Mouse (Mus musculus) kidney, postnatal 25 days (tissue): ENCODE data around the gene Atf6b.

Experiments used
- DNase-seq, 2 experiments: peaks; one replicate each; pipeline ENCODE4 v3.0.0; 2021; ENCODE audit warnings: mixed read lengths in 2 of 2

Gene Atf6b

DNA sequence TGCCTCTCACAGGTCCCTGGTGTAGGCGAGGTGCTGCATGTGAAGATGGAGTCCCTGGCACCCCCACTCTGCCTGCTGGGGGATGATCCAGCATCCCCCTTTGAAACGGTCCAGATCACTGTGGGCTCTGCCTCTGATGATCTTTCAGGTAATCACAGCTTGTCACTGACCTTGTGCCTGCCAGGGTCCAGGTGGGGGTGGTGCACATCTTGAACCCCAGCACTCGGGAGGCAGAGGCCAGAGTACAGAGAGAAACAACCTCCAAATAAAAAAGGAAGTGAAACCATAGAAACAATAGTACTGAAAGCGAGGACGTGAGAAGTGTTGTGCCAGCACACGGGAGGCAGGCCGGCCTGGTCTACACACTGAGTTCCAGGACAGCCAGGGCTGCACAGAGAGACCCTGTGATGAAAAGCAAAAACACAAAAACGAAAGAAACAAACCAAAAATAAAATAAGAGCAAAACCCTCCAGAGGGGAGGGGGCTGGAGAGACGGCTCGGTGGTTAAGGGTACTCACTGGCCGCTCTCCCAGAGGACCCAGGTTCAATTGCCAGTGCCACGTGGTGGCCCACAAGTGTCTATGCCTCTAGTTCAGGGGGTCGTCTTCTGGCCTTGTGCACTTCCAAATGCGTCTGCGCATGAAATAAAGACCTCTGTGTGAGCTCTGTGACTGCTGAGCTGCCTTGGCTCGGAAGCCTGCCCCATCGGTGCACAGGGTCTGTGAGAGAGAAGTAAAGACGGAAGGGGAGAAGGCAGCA lies 2.3 kb downstream of the Atf6b start:
- DNase-seq, result no peak

- no peak for DNase-seq
Measured at GRCm38 (mm10) chr17:34650781-34651180, 3.8 kb downstream of the Atf6b start.

- peak; percentile 64 to 75 for DNase-seq
Measured at GRCm38 (mm10) chr17:34651507-34652221, 4.7 kb downstream of the Atf6b start.

DNA sequence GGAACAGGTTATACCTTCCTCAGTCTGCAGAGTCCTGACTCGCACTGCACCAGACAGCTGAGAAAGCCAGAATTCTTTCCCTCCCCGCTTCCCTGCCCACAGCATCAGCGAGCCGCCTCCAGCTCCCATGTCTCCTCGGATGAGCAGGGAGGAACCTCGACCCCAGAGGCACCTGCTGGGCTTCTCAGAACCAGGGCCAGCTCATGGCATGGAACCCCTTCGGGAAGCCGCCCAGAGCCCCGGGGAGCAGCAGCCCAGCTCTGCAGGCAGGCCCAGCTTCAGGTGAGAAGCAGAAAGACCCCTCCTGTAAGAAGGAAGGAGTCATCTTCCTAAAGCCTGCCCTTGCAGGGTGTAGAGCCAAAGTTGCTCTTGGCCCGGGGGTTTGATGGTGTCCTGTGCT lies 5.6 kb downstream of the Atf6b start:
- DNase-seq, result no peak

DNA sequence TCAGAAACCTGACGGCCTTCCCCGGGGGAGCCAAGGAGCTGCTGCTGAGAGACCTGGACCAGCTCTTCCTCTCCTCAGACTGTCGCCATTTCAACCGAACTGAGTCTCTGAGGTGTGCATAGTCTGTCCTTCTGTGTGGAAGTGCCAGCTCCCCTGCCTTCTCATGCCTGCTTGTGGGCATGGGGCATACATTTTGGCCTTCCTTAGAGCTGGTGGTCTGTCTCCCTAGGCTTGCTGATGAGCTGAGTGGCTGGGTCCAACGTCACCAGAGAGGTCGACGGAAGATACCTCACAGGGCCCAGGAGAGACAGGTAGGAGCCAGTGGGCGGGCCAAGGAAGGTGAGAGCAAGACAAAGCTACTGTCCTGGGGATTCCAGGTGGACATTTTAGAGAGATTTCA lies 6.0 kb downstream of the Atf6b start:
- DNase-seq, result no peak

DNA sequence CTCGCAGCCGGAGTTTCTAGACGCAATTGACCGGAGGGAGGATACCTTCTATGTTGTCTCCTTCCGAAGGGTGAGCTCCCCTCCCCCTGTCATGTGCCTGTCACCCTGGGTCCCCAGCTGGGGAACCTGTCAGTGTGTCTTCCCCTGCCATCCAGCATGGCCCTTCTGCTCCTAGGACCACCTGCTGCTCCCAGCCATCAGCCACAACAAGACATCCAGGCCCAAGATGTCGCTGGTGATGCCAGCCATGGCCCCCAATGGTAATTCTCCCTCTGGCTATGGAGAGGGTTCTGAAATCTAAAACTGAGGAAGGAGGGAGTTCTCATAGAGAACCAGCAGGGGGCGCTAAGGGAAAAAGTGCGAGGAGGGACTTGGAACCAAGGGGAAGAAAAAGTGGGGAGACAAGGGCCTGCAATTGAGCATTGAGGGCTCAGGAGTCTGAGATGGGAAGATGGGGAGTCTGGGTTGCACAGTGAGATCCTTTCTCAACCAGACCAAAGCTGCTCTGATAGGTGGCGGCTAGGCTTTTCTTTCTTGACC lies 6.9 kb downstream of the Atf6b start:
- DNase-seq, result peak in 1 of 2 experiments; percentile 77

- no peak for DNase-seq
Measured at GRCm38 (mm10) chr17:34654392-34654791, 7.4 kb downstream of the Atf6b start.

DNA sequence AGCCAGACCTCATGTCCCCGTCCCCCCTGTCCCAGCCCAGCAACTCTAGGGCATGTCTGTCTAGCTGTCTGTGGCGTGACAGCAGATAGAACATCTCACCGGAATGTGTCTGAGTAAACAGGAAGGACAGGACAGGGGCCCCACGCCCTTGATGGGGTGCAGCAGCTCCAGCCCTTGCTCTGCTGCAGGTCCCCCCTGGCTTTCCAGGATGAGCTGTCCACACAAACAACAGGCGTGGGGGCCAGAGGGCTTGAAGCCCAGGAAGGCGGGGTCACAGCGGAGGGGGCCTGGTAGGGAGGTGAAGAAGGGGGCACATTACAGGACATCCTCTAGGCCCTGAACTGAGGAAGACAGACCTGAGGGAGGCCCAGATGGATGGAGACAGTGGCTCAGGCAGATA lies 8.2 kb downstream of the Atf6b start:
- peak; percentile 76 to 92 for DNase-seq

- DNase-seq, result peak; percentile 87 to 96
Measured at GRCm38 (mm10) chr17:34655581-34655991, 8.6 kb downstream of the Atf6b start.

- DNase-seq, result no peak
Measured at GRCm38 (mm10) chr17:34656666-34657065, 9.7 kb downstream of the Atf6b start.

DNA sequence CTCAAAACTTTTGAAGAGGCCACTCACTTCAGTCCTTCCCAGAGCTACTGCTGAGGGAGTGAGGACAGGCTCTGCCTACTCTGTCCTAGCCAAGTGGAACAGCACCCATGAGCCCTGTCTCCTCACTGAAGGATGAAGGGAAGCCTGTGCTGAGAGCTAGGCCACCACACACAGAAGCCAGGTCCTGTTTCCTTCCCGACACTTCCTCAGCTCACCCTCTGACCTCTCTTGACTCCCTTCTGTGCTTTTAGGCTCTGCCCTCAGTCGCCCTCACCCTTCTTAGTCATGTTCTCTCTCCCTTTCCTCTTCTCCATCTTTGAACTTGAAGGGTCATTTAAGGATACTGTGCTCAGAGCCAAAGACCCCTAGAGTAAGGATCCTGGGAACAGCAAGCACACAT lies 10.3 kb downstream of the Atf6b start:
- no peak for DNase-seq

GRCm38 (mm10) chr17:34658145-34658544 lies 11.2 kb downstream of the Atf6b start:
- DNase-seq, result no peak

DNA sequence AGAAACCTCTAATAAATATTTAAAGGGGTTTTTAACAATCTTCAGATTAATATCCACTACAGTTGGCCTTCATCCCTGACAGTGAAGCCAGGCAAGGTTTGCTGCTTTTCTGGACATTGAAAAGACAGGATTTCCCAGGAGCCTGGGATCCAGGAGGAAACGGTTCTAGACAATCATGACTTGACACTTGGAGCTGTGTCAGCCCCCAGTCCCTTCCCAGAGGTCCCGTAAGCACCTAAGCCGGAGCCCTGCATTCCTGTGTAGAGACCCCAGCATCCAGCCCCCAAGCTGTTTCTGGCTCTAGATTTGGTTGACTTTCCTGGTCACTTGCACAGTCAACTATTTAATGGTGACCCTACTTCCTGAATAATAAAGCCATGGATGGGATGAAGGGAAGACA lies 11.6 kb downstream of the Atf6b start:
- DNase-seq, result no peak

- peak; percentile 42 to 71 for DNase-seq
Measured at GRCm38 (mm10) chr17:34659181-34659896, 12.4 kb downstream of the Atf6b start.

DNA sequence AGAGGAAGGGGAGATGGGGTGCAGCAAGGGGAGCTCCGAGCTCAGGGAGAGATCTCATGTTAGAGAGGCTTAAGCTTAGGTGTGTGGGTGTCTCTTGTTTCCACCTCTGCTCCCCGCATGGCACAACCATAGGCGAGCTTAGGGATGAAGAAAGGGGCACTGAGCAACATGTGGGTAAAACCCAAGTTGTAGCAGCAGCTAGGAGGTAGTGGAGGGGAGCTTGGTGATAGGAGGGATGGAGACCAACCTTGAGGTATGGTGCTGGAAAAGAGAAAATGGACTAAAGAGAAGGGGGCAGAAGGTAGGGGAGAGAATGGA lies 12.9 kb downstream of the Atf6b start:
- no peak for DNase-seq

GRCm38 (mm10) chr17:34660259-34660820 lies 13.4 kb downstream of the Atf6b start:
- DNase-seq, result peak in 1 of 2 experiments; percentile 70

GRCm38 (mm10) chr17:34661121-34661591 lies 14.2 kb downstream of the Atf6b start:
- DNase-seq, result peak; percentile 80 to 90

GRCm38 (mm10) chr17:34662468-34662867 lies 15.5 kb downstream of the Atf6b start:
- no peak for DNase-seq

DNA sequence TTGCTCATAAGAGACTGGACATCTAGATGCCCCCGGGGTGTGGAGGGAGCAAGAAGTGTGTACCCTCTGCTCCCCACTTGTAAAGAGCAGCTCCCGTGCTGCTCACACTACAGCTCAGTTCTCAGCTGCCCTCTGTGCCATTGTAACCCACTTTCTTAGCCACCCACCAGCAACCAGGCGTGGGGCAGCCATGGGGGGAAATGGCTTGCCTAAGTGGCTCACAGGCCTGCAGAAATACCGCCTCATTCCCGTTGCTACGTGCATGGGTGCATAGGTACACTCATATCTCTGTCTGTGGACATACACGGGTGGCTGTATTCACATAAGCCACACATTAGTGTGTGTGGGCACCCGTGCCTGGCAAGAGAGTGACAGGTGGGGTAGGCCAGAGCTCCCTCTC lies 16.0 kb downstream of the Atf6b start:
- DNase-seq, result no peak

GRCm38 (mm10) chr17:34663558-34663957 lies 16.6 kb downstream of the Atf6b start:
- DNase-seq, result no peak

DNA sequence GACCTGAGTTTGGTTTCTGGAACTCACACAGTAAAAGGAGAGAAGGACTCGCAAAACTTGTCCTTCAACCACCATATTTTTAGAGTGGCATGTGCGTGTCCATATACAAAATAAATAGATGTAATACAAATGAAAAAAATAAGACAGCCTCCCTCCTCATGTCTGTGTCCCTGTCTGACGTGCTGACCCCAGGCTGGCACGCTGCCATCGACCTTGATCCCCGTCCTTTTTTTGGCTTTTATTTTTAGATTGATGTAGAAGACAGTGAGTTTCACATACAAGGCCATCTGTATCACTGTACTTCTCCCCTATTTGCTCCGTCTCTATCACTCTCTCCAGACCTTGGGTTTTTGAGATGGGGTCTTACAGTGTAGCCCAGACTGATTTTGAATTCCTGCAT lies 17.5 kb downstream of the Atf6b start:
- peak in 1 of 2 experiments; percentile 32 for DNase-seq

GRCm38 (mm10) chr17:34670235-34670634 lies 23.3 kb downstream of the Atf6b start, which contains the start of gene Tnxb:
Gene Tnxb (plus strand): TSS chr17:34670535.
- DNase-seq, result no peak
